Mouse (Mus musculus): ENCODE data around the gene Nptx1. TPM values are rescaled to one million over a fixed set of nuclear protein-coding genes. Genes with fewer than 3 reads are reported as not detected.

Gene Nptx1
- total and polyA plus RNA-seq, 2 experiments from 2014 or later = 0.23 to 1.6 TPM

DNA sequence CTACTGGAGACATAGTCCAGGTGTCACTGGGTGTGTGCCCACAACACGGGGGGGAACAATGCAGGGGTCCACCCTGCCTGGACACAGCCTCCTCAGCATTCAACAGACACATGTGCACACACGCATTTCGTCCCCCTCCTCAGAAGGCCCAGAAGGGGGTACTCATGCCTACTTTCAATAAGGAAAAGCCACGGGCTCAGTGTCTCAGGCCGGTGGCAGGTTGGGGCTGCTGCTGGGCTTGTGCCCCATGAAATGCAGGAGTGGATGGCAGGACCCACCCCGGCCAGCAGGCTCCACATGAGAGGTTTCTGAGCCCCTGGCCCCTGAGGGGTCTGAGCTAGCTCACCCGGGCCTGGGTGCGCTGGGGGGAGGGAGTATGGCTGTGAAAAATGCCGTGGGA, 6.5 kb downstream of the Nptx1 start:
- DNase-seq (ENCODE audit: low spot score) = no peak
- H3K9ac ChIP-seq (replicated peaks; ENCODE audit: low read depth, low read length) = no peak overlapping the region
- no peak overlapping the region for H3K4me2 ChIP-seq (ENCODE audit: low read depth, low read length)
- H3K36me3 ChIP-seq (replicated peaks; ENCODE audit: control insufficient read depth, insufficient read depth, low read length) = no peaks in the 10 kb centered on the region
- H3K27ac ChIP-seq (ENCODE audit: low read depth) = no peak overlapping the region
- no peak overlapping the region for H3K4me3 ChIP-seq (ENCODE audit: low read depth, low read length)
- no peaks in the 10 kb centered on the region for H3K9me3 ChIP-seq (replicated peaks; ENCODE audit: control insufficient read depth, low read length)
- 0 out of 2 replicates have a peak, but pooled peaks cover under 1% of the 10 kb centered on the region for H3K4me1 ChIP-seq (ENCODE audit: control insufficient read depth, insufficient read depth)
- H3K27me3 ChIP-seq (ENCODE audit: control insufficient read depth, insufficient read depth, low read length) = peaks cover 66% of the 10 kb centered on the region
- ATAC-seq (ENCODE audit: insufficient read depth, low read depth) = no peak
- WGBS = 67% methylated on average over 9 of the region's 9 CpGs
- no peak for TF ChIP-seq CTCF (IDR thresholded peaks at IDR 0.05; ENCODE audit: low read depth)
- TF ChIP-seq EP300 (IDR thresholded peaks at IDR 0.05; ENCODE audit: low read depth) = no peak

DNA sequence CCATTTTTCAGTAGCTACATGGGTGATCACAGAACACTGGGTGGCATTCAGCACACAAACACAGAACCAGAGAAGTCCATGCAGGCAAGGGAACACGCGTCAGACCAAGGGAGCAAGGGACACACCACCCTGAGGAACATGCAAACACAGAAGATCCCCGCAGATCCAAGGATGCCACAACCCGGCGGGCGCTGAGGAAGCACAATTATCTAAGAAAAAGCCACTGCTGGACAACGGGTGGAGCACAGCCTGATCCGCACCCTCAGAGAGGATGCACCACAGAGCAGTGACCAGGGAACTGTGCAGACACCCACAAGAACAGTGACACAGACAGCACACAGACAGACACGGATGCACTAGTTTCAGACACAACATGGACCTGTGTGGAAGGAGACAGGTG, 7.0 kb downstream of the Nptx1 start:
- H3K4me2 ChIP-seq (ENCODE audit: low read depth, low read length) = no peak overlapping the region
- no peak overlapping the region for H3K9ac ChIP-seq (replicated peaks; ENCODE audit: low read depth, low read length)
- H3K4me3 ChIP-seq (ENCODE audit: low read depth, low read length) = no peak overlapping the region
- WGBS = 73% methylated on average over 9 of the region's 9 CpGs
- H3K27me3 ChIP-seq (ENCODE audit: control insufficient read depth, insufficient read depth, low read length) = peaks cover 61% of the 10 kb centered on the region
- DNase-seq (ENCODE audit: low spot score) = no peak
- no peaks in the 10 kb centered on the region for H3K36me3 ChIP-seq (replicated peaks; ENCODE audit: control insufficient read depth, insufficient read depth, low read length)
- H3K27ac ChIP-seq (ENCODE audit: low read depth) = no peak overlapping the region
- ATAC-seq (ENCODE audit: insufficient read depth, low read depth) = no peak
- no peaks in the 10 kb centered on the region for H3K9me3 ChIP-seq (replicated peaks; ENCODE audit: control insufficient read depth, low read length)
- TF ChIP-seq CTCF (IDR thresholded peaks at IDR 0.05; ENCODE audit: low read depth) (no peak), EP300 (IDR thresholded peaks at IDR 0.05; ENCODE audit: low read depth) (no peak)
- no peaks in the 10 kb centered on the region for H3K4me1 ChIP-seq (ENCODE audit: control insufficient read depth, insufficient read depth)

DNA sequence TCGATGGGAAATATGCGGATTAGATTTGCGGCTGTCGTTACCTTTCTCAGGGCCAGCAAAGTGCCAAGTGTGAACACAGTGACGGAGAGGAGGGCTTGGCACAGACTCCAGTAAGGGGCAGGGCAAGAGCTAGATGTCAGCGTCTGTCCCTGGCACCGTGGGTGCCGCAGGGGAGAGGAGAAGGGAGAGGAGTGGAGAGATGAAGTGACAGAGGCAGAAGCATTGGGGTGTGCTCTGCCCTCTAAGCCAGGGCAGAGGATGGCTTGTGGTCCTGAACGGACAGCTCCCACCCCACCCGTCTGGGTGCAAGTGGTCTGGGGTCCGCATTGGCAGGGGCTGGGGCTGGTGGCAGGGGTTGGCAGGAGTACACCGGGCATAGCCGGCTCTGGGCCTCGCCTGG, 7.6 kb downstream of the Nptx1 start:
- Histone ChIP-seq H3K4me1 (ENCODE audit: control insufficient read depth, insufficient read depth) (no peaks in the 10 kb centered on the region), H3K36me3 (replicated peaks; ENCODE audit: control insufficient read depth, insufficient read depth, low read length) (no peaks in the 10 kb centered on the region), H3K27ac (ENCODE audit: low read depth) (no peak overlapping the region), H3K9me3 (replicated peaks; ENCODE audit: control insufficient read depth, low read length) (no peaks in the 10 kb centered on the region), H3K4me3 (ENCODE audit: low read depth, low read length) (no peak overlapping the region), H3K9ac (replicated peaks; ENCODE audit: low read depth, low read length) (no peak overlapping the region), H3K4me2 (ENCODE audit: low read depth, low read length) (no peak overlapping the region), H3K27me3 (ENCODE audit: control insufficient read depth, insufficient read depth, low read length) (peaks cover 54% of the 10 kb centered on the region)
- WGBS = 29% methylated on average over 14 of the region's 14 CpGs
- no peak for DNase-seq (ENCODE audit: low spot score)
- no peak for ATAC-seq (ENCODE audit: insufficient read depth, low read depth)
- no peak for TF ChIP-seq EP300 (IDR thresholded peaks at IDR 0.05; ENCODE audit: low read depth)
- TF ChIP-seq CTCF (IDR thresholded peaks at IDR 0.05; ENCODE audit: low read depth) = no peak

DNA sequence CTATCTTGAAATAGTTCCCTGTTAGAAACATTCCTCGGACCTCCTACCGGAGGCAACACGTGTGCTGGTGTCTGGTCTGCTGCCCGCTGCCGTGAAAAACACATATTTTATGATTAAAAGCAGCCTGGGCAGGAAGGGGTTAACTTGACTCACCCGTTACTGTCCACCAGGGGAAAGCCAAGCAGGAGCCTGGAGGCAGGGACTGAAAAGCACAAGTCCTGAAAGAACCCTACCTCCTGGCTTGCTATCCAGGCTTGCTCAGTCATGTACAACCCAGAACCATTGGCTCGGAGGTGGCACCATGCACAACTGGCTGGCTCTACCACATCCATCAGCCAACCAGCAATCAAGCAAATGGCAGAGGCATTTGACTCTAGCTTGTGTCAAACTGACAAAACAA, 13.8 kb downstream of the Nptx1 start:
- no peak overlapping the region for H3K9ac ChIP-seq (replicated peaks; ENCODE audit: low read depth, low read length)
- H3K9me3 ChIP-seq (replicated peaks; ENCODE audit: control insufficient read depth, low read length) = no peaks in the 10 kb centered on the region
- H3K4me3 ChIP-seq (ENCODE audit: low read depth, low read length) = no peak overlapping the region
- DNase-seq (ENCODE audit: low spot score) = no peak
- no peak for TF ChIP-seq CTCF (IDR thresholded peaks at IDR 0.05; ENCODE audit: low read depth)
- TF ChIP-seq EP300 (IDR thresholded peaks at IDR 0.05; ENCODE audit: low read depth) = no peak
- H3K4me1 ChIP-seq (ENCODE audit: control insufficient read depth, insufficient read depth) = no peaks in the 10 kb centered on the region
- 64% methylated on average over 7 of the region's 7 CpGs for WGBS
- H3K4me2 ChIP-seq (ENCODE audit: low read depth, low read length) = no peak overlapping the region
- no peak for ATAC-seq (ENCODE audit: insufficient read depth, low read depth)
- no peaks in the 10 kb centered on the region for H3K36me3 ChIP-seq (replicated peaks; ENCODE audit: control insufficient read depth, insufficient read depth, low read length)
- no peak overlapping the region for H3K27ac ChIP-seq (ENCODE audit: low read depth)
- H3K27me3 ChIP-seq (ENCODE audit: control insufficient read depth, insufficient read depth, low read length) = no peaks in the 10 kb centered on the region

DNA sequence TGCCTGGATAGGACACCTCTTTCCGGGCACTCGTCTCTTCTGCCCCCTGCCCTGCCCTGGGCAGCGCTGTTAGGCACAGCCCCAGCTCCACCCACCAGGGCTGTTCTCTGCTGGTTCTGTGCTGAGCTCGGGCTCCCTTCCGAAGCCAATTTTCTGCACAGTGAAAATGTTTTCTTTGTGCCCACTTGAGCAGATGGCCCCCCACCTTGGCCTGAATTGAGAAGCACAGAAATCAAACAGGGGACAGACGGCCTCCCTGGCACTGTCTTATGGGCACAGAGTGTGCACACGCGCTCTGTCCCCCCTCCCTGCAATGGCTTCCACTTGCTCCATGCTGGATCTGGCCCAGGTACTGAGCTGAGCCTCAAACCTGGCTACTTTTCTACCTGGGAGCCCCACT, 15.1 kb downstream of the Nptx1 start:
- H3K4me2 ChIP-seq (ENCODE audit: low read depth, low read length) = no peak overlapping the region
- H3K9me3 ChIP-seq (replicated peaks; ENCODE audit: control insufficient read depth, low read length) = no peaks in the 10 kb centered on the region
- H3K27ac ChIP-seq (ENCODE audit: low read depth) = no peak overlapping the region
- no peak overlapping the region for H3K9ac ChIP-seq (replicated peaks; ENCODE audit: low read depth, low read length)
- no peak overlapping the region for H3K4me3 ChIP-seq (ENCODE audit: low read depth, low read length)
- 78% methylated on average over 8 of the region's 8 CpGs for WGBS
- no peaks in the 10 kb centered on the region for H3K4me1 ChIP-seq (ENCODE audit: control insufficient read depth, insufficient read depth)
- no peak for DNase-seq (ENCODE audit: low spot score)
- ATAC-seq (ENCODE audit: insufficient read depth, low read depth) = no peak
- TF ChIP-seq CTCF (IDR thresholded peaks at IDR 0.05; ENCODE audit: low read depth) (no peak), EP300 (IDR thresholded peaks at IDR 0.05; ENCODE audit: low read depth) (no peak)
- H3K36me3 ChIP-seq (replicated peaks; ENCODE audit: control insufficient read depth, insufficient read depth, low read length) = no peaks in the 10 kb centered on the region
- no peaks in the 10 kb centered on the region for H3K27me3 ChIP-seq (ENCODE audit: control insufficient read depth, insufficient read depth, low read length)

DNA sequence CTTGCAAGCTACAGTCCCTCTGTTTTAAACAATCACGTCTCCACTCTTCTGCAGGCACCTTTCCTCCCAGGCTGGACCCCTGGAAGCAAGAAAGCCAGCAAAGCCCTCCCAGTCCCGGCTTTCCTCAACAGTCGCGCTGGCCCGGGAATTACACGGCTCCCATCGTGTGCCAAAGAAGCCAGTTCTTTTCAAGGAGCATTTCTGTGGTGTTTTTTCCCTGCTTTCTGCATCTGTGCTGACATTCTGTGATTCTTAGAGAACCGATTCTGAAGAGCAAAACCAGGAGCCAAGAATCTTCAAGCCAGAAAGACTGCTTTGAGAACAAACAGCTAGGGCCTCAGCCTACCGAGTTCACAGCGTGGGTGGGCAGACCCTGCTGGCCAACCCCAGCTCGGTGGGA, 18.6 kb downstream of the Nptx1 start:
- Histone ChIP-seq H3K27ac (ENCODE audit: low read depth) (no peak overlapping the region), H3K9ac (replicated peaks; ENCODE audit: low read depth, low read length) (no peak overlapping the region), H3K4me1 (ENCODE audit: control insufficient read depth, insufficient read depth) (peaks cover 3% of the 10 kb centered on the region; the same call in 1 of the 2 replicates), H3K4me2 (ENCODE audit: low read depth, low read length) (no peak overlapping the region), H3K27me3 (ENCODE audit: control insufficient read depth, insufficient read depth, low read length) (no peaks in the 10 kb centered on the region), H3K36me3 (replicated peaks; ENCODE audit: control insufficient read depth, insufficient read depth, low read length) (no peaks in the 10 kb centered on the region), H3K9me3 (replicated peaks; ENCODE audit: control insufficient read depth, low read length) (no peaks in the 10 kb centered on the region), H3K4me3 (ENCODE audit: low read depth, low read length) (no peak overlapping the region)
- no peak for DNase-seq (ENCODE audit: low spot score)
- WGBS = 55% methylated on average over 11 of the region's 11 CpGs
- no peak for ATAC-seq (ENCODE audit: insufficient read depth, low read depth)
- TF ChIP-seq CTCF (IDR thresholded peaks at IDR 0.05; ENCODE audit: low read depth) = no peak
